Comparison of ENCODE assay signal across 8 mouse cellular contexts in the genomic region with DNA sequence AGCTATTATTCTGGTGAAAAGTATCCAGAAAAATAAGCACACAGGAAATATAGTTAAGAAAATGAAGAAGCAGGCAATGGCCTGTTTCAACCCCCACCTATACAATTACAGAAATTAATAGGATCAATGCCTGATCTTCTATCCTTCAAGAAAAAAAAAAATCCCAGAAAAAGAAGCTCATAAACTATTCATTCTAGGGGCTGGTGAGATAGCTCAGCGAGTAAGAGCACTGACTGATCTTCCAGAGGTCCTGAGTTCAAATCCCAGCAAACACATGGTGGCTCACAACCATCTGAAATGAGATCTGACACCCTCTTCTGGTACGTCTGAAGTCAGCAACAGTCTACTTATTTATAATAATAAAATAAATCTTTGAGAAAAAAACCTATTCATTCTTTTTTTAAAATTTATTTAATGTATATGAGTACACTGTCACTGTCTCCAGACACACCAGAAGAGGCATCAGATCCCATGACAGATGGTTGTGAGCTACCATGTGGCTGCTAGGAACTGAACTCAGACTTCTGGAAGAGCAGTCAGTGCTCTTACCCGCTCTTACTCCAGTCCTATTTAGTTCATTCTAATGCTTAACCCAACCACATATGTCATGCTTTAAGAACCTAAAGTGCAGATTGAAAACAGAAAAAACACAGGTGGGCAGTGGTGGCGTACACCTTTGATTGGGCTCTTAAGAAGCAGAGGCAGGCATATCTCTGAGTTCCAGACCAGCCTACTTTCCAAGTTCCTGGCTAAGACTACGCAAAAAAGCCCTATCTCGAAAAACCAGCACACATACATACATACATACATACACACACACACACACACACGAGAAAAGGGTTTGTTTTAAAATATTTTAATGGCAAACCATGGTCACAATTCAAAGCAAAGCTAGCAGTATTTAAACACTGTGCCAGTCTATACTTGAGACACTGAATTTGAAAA. TPM values are rescaled to one million over a fixed set of nuclear protein-coding genes. Genes with fewer than 3 reads are reported as not detected.
DNase-seq lines count a peak whose midpoint lies in the region; ATAC-seq and TF ChIP-seq lines count a peak whose summit lies in the region.

No protein-coding gene starts in this region.

- H3K4me3 ChIP-seq in kidney, embryonic 16.5 days (ENCODE audit: low read length), result peak overlapping the region; percentile 89
- peak overlapping the region; percentile 95 for H3K4me3 ChIP-seq in hindbrain, embryonic 12.5 days
- peak overlapping the region; percentile 75 for H3K4me3 ChIP-seq in midbrain, embryonic 11.5 days (ENCODE audit: low read depth, low read length)

- no peak for DNase-seq in kidney, postnatal 36 days
- peak; percentile 11 for DNase-seq in brain, embryonic 14.5 days (ENCODE audit: low read depth)
- no peak for DNase-seq in midbrain, embryonic 11.5 days (ENCODE audit: low spot score, missing footprints)
- no peak for DNase-seq in gastrocnemius, postnatal 4 days (ENCODE audit: low spot score in 2 of 2)
- no peak for DNase-seq in kidney, adult 9 months
- no peak for DNase-seq in gastrocnemius, adult 8-10 months (ENCODE audit: low spot score in 2 of 2)

- H3K4me1 ChIP-seq in kidney, embryonic 16.5 days (ENCODE audit: insufficient read depth, low read length), result peaks cover 14% of the 10 kb centered on the region
- H3K4me1 ChIP-seq in hindbrain, embryonic 12.5 days, result peaks cover 13% of the 10 kb centered on the region
- peaks cover 9% of the 10 kb centered on the region; the same call in 1 of the 2 replicates for H3K4me1 ChIP-seq in midbrain, embryonic 11.5 days (ENCODE audit: control insufficient read depth, insufficient read depth, low read length)

- H3K4me2 ChIP-seq in kidney, embryonic 16.5 days (replicated peaks; ENCODE audit: low read depth, low read length), result peak overlapping the region; percentile 53
- peak overlapping the region; percentile 64 for H3K4me2 ChIP-seq in hindbrain, embryonic 12.5 days (replicated peaks)
- H3K4me2 ChIP-seq in midbrain, embryonic 11.5 days, result peak overlapping the region; percentile 55

- no peak for TF ChIP-seq POLR2A in brain, embryonic 14.5 days (IDR thresholded peaks at IDR 0.05; ENCODE audit: borderline replicate concordance, extremely low read depth, insufficient read depth, insufficient read length, poor library complexity, severe bottlenecking)

- no peak overlapping the region for H3K27ac ChIP-seq in kidney, embryonic 16.5 days (ENCODE audit: low read length)
- H3K27ac ChIP-seq in hindbrain, embryonic 12.5 days, result no peak overlapping the region
- H3K27ac ChIP-seq in midbrain, embryonic 11.5 days (ENCODE audit: low read depth, low read length), result no peak overlapping the region

- H3K36me3 ChIP-seq in kidney, embryonic 16.5 days (ENCODE audit: insufficient read depth, low read length), result peaks cover 8% of the 10 kb centered on the region
- peaks cover 11% of the 10 kb centered on the region for H3K36me3 ChIP-seq in hindbrain, embryonic 12.5 days
- H3K36me3 ChIP-seq in midbrain, embryonic 11.5 days (ENCODE audit: control insufficient read depth, insufficient read depth, low read length), result peaks cover 3% of the 10 kb centered on the region; the same call in 1 of the 2 replicates

- 0 out of 2 replicates have a peak overlapping the region, but pooled peaks have one; percentile 46 for H3K9ac ChIP-seq in kidney, embryonic 16.5 days (replicated peaks; ENCODE audit: low read length)
- H3K9ac ChIP-seq in hindbrain, embryonic 12.5 days, result no peak overlapping the region
- H3K9ac ChIP-seq in midbrain, embryonic 11.5 days (ENCODE audit: low read length), result no peak overlapping the region

- H3K9me3 ChIP-seq in kidney, embryonic 16.5 days (ENCODE audit: low read length), result no peaks in the 10 kb centered on the region
- no peaks in the 10 kb centered on the region for H3K9me3 ChIP-seq in hindbrain, embryonic 12.5 days (replicated peaks)
- H3K9me3 ChIP-seq in midbrain, embryonic 11.5 days (ENCODE audit: control insufficient read depth, low read length), result no peaks in the 10 kb centered on the region

- no peaks in the 10 kb centered on the region for H3K27me3 ChIP-seq in kidney, embryonic 16.5 days (ENCODE audit: insufficient read depth, low read length)
- no peaks in the 10 kb centered on the region for H3K27me3 ChIP-seq in hindbrain, embryonic 12.5 days
- no peaks in the 10 kb centered on the region for H3K27me3 ChIP-seq in midbrain, embryonic 11.5 days (ENCODE audit: control insufficient read depth, insufficient read depth, low read length)

- no peak for TF ChIP-seq CTCF in brain, embryonic 14.5 days (IDR thresholded peaks at IDR 0.05; ENCODE audit: borderline replicate concordance, extremely low read depth, insufficient read depth, insufficient read length)

- WGBS in kidney, embryonic 16.5 days, result 74% methylated on average over 7 of the region's 7 CpGs
- WGBS in hindbrain, embryonic 12.5 days, result 77% methylated on average over 7 of the region's 7 CpGs
- 82% methylated on average over 7 of the region's 7 CpGs for WGBS in midbrain, embryonic 11.5 days

- no peak for ATAC-seq in kidney, embryonic 16.5 days (ENCODE audit: low FRiP score, low TSS enrichment)
- ATAC-seq in hindbrain, embryonic 12.5 days (ENCODE audit: low FRiP score), result no peak
- ATAC-seq in midbrain, embryonic 11.5 days (ENCODE audit: low FRiP score), result no peak

RNA-seq across cellular contexts. Expression of a gene that starts 1.6 kb away (rescaled TPM):
- polyA plus RNA-seq in kidney, embryonic 16.5 days (2015; fragmentation: Nextera tagmentation; extraction: Ambion mirVana), result 29.1 and 37.2 TPM in 2 replicates
- 114 and 141 TPM in 2 replicates for polyA plus RNA-seq in brain, embryonic 14.5 days (2012; rRNA removed)
- 69.4 and 74.0 TPM in 2 replicates for polyA plus RNA-seq in hindbrain, embryonic 12.5 days (2016; fragmentation: Nextera tagmentation; extraction: Ambion mirVana)
- polyA plus RNA-seq in midbrain, embryonic 11.5 days (2014; fragmentation: Nextera tagmentation; extraction: Ambion mirVana), result 58.4 and 66.2 TPM in 2 replicates
- total RNA-seq in gastrocnemius, postnatal 4 days (2021), result 100 to 1,000 TPM; 116 to 125 TPM
- 100 to 1,000 TPM; 187 to 242 (median 207) TPM for total RNA-seq in gastrocnemius, adult 8-10 months (2022)

RNA-seq across cellular contexts. Expression of a gene that starts 48.0 kb away (rescaled TPM):
- 0.55 TPM in 2 replicates for polyA plus RNA-seq in kidney, embryonic 16.5 days (2015; fragmentation: Nextera tagmentation; extraction: Ambion mirVana)
- polyA plus RNA-seq in brain, embryonic 14.5 days (2012; rRNA removed), result 1.5 and 2.4 TPM in 2 replicates
- polyA plus RNA-seq in hindbrain, embryonic 12.5 days (2016; fragmentation: Nextera tagmentation; extraction: Ambion mirVana), result 0.82 and 0.83 TPM in 2 replicates
- polyA plus RNA-seq in midbrain, embryonic 11.5 days (2014; fragmentation: Nextera tagmentation; extraction: Ambion mirVana), result 0.83 and 1.1 TPM in 2 replicates
- total RNA-seq in gastrocnemius, postnatal 4 days (2021), result 1 to 10 TPM; 2.6 to 5.7 TPM
- 100 to 1,000 TPM; 250 to 371 (median 286) TPM for total RNA-seq in gastrocnemius, adult 8-10 months (2022)
